Mouse (Mus musculus) limb, embryonic 14.5 days (tissue): ENCODE measurements around the gene Hira. TPM values are rescaled to one million over a fixed set of nuclear protein-coding genes. Genes with fewer than 3 reads are reported as not detected.
"Not testable (repeated sequence)": the region's sequence is repeated elsewhere in the genome, so short reads cannot be mapped to it uniquely, and the experiment has no call there.

Source experiments
- ATAC-seq: fragments of 200-750 bp; cut with Nextera tagmentation; 2 replicates; pipeline ENCODE4 v1.8.0; 2017; ENCODE audit warnings: low read depth, moderate number of reproducible peaks, moderate TSS enrichment; ENCODE audit not compliant: low FRiP score
- DNase-seq: peaks from one replicate; pipeline ENCODE4 v3.0.0-alpha.2; 2015; ENCODE audit warnings: low spot score
- H3K27ac ChIP-seq: fragments of 300-500 bp; sonication (generic); replicated peaks from 2 replicates; pipeline ENCODE4 v1.5.1; 2014; ENCODE audit warnings: low read depth, mild to moderate bottlenecking, low read length, moderate library complexity, mixed read lengths
- H3K27me3 ChIP-seq: fragments of 300-500 bp; sonication (generic); 2 replicates; pipeline ENCODE4 v1.6.1; 2014; ENCODE audit warnings: low read length, mixed read lengths; ENCODE audit not compliant: control insufficient read depth, insufficient read depth
- H3K36me3 ChIP-seq: fragments of 300-500 bp; sonication (generic); 2 replicates; pipeline ENCODE4 v1.6.1; 2014; ENCODE audit warnings: mild to moderate bottlenecking, low read length, moderate library complexity, mixed read lengths; ENCODE audit not compliant: control insufficient read depth, insufficient read depth
- H3K4me1 ChIP-seq: fragments of 300-500 bp; sonication (generic); 2 replicates; pipeline ENCODE4 v1.6.1; 2014; ENCODE audit warnings: antibody characterized with exemption, low read length, mixed read lengths; ENCODE audit not compliant: control insufficient read depth, insufficient read depth
- H3K4me2 ChIP-seq: fragments of 300-500 bp; sonication (generic); replicated peaks from 2 replicates; pipeline ENCODE4 v1.6.1; 2014; ENCODE audit warnings: low read depth, mild to moderate bottlenecking, low read length, moderate library complexity; ENCODE audit not compliant: severe bottlenecking
- H3K4me3 ChIP-seq: fragments of 300-500 bp; sonication (generic); replicated peaks from 2 replicates; pipeline ENCODE4 v1.5.1; 2014; ENCODE audit warnings: low read length
- H3K9ac ChIP-seq: fragments of 300-500 bp; sonication (generic); 2 replicates; pipeline ENCODE4 v1.6.1; 2014; ENCODE audit warnings: mild to moderate bottlenecking, low read depth, low read length, moderate library complexity; ENCODE audit not compliant: severe bottlenecking
- H3K9me3 ChIP-seq: fragments of 300-500 bp; sonication (generic); 2 replicates; pipeline ENCODE4 v1.6.1; 2016; ENCODE audit warnings: low read length; ENCODE audit not compliant: control insufficient read depth
- POLR2A ChIP-seq: fragments of 200-500 bp; IDR thresholded peaks from 2 replicates; pipeline ENCODE4 v1.8.0; 2012; ENCODE audit warnings: inconsistent platforms, mild to moderate bottlenecking, moderate library complexity, borderline replicate concordance; ENCODE audit not compliant: insufficient read depth, insufficient read length; ENCODE audit errors: extremely low read depth
- WGBS: fragments of 180-500 bp; shearing (Covaris S2); extraction: QIAGEN DNeasy Blood & Tissue Kit; methylation state at CpG from one replicate; pipeline ENCODE4 v1.1.7; 2014; 5-methylcytosine and 5-hydroxymethylcytosine counted together
- polyA plus RNA-seq, 2 experiments: library from polyadenylated mRNA; depleted of rRNA in 1 of 2; stranded (reverse) in 1 of 2; unstranded in 1 of 2; fragments of >200 nt; fragmentation: Nextera tagmentation in 1 of 2; extraction: Ambion mirVana in 1 of 2; gene quantifications; 2 replicates each; pipeline versions ENCODE4 v1.2.1 to v1.2.3; 2012 to 2014

Gene Hira
- polyA plus RNA-seq, 2 experiments, result 14.1 to 64.0 TPM

DNA sequence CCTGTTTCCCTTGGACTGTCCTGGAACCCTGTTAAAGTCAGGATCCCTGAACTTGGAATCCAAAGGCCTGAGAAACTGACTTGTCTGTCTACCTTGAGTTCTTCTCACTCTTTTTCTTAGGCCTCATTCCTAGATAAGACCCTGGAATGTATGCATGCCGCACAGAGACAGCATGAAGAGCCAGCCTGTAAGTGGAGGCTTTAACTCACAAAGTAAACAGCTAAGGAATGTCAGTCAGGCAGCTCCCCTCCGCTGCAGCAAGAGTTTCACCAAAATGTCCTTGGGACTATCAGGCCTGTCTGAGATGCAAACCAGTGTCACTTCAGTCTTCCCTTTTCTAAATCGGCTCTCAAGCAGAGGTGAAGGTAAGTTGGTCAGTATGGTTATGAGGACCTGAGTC, 94.0 kb downstream of the Hira start:
- Histone ChIP-seq H3K4me3 (no peak overlapping the region), H3K9me3 (no peaks in the 10 kb centered on the region), H3K36me3 (peaks cover 41% of the 10 kb centered on the region), H3K9ac (no peak overlapping the region), H3K27ac (no peak overlapping the region), H3K4me1 (no peaks in the 10 kb centered on the region), H3K4me2 (no peak overlapping the region), H3K27me3 (no peaks in the 10 kb centered on the region)
- no peak for DNase-seq
- no peak for TF ChIP-seq POLR2A
- WGBS, result 83% methylated on average over 3 of the region's 3 CpGs
- ATAC-seq, result no peak

DNA sequence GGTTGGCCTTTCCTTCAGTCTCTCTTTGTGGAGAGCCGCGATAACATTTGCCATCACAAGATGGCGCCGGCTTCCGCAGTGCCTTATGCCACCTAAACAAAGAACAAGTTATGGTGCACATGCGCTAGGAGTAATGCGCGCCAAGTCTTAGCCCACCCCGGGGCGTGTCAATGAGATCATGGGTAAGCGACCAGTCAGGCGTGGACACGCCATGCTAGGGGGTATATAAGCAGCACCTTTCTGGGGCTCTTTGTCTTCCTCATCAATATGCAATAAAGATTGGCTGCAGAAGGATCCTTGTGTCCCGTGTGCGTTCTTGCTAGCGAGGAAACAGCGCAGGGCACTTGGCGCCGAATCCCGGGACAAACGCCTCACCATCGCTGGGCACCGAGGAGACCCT, 98.8 kb downstream of the Hira start:
- not testable (repeated sequence) for H3K4me1 ChIP-seq, H3K27ac ChIP-seq, DNase-seq, ATAC-seq, H3K9ac ChIP-seq, H3K9me3 ChIP-seq, H3K4me2 ChIP-seq, H3K4me3 ChIP-seq, H3K27me3 ChIP-seq
- 83% methylated on average over 23 of the region's 23 CpGs for WGBS
- H3K36me3 ChIP-seq, result peaks cover 10% of the 10 kb centered on the region; the same call in 1 of the 2 replicates

DNA sequence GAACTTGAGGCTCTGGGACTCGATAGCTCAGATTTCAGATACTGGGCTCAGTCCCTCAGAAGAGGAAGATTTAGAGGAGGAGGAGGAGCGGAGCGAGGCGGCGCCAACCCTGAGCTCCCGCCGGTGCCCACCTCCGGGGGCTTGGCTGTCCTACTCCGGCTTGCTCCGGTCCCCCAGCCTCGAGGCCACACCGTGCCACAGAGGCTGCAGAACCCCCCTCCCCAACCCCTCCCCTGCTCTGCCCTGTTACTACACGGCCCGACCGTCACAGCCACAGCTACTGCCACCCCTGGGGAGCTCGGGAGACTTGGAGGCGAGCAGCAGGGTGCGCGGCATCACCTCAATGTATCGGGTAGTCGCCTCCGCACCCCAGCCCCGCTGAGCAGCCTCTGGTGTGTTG, 99.5 kb downstream of the Hira start:
- no peak for TF ChIP-seq POLR2A
- H3K4me2 ChIP-seq, result no peak overlapping the region; the same call in 1 of the 2 replicates
- 78% methylated on average over 16 of the region's 23 CpGs for WGBS
- ATAC-seq, result no peak
- 0 out of 2 replicates have a peak, but pooled peaks cover 4% of the 10 kb centered on the region for H3K9me3 ChIP-seq
- DNase-seq, result no peak
- H3K36me3 ChIP-seq, result peaks cover 4% of the 10 kb centered on the region; the same call in 1 of the 2 replicates
- no peak overlapping the region for H3K27ac ChIP-seq
- H3K27me3 ChIP-seq, result no peaks in the 10 kb centered on the region
- no peak overlapping the region for H3K4me3 ChIP-seq
- H3K9ac ChIP-seq, result no peak overlapping the region
- H3K4me1 ChIP-seq, result no peaks in the 10 kb centered on the region

GRCm38 (mm10) chr16:18986381-18986780, 109.5 kb downstream of the Hira start:
- no peak overlapping the region for H3K27ac ChIP-seq
- no peaks in the 10 kb centered on the region for H3K9me3 ChIP-seq
- H3K4me1 ChIP-seq, result no peaks in the 10 kb centered on the region
- no peak overlapping the region for H3K9ac ChIP-seq
- 91% methylated on average over 3 of the region's 3 CpGs for WGBS
- no peak overlapping the region for H3K4me2 ChIP-seq
- no peak overlapping the region for H3K4me3 ChIP-seq
- no peak for ATAC-seq
- no peaks in the 10 kb centered on the region for H3K27me3 ChIP-seq
- no peak for DNase-seq
- TF ChIP-seq POLR2A, result no peak
- no peaks in the 10 kb centered on the region for H3K36me3 ChIP-seq

DNA sequence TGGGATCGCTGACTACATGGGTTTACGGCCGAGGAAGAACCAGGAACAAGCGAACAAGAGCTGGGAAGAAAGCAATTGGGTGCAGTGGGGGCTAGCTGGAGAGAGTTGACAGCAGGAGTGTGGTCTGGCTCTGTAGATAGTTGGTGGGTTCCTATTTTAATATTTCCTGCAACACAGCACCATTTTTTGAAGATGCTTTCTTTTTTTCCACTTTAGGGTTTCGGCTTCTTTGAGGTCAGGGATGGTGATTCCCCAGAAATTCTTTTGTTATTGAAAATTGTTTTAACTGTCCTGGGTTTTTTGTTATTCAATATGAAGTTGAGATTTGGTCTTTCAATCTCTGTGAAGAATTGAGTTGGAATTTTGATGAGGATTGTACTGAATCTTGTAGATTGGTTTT, 110.0 kb downstream of the Hira start:
- Histone ChIP-seq H3K27ac (no peak overlapping the region), H3K4me1 (no peaks in the 10 kb centered on the region), H3K9me3 (no peaks in the 10 kb centered on the region), H3K36me3 (no peaks in the 10 kb centered on the region), H3K9ac (no peak overlapping the region), H3K4me3 (no peak overlapping the region), H3K4me2 (no peak overlapping the region), H3K27me3 (no peaks in the 10 kb centered on the region)
- 87% methylated on average over 5 of the region's 5 CpGs for WGBS
- no peak for DNase-seq
- ATAC-seq, result no peak
- TF ChIP-seq POLR2A, result no peak

DNA sequence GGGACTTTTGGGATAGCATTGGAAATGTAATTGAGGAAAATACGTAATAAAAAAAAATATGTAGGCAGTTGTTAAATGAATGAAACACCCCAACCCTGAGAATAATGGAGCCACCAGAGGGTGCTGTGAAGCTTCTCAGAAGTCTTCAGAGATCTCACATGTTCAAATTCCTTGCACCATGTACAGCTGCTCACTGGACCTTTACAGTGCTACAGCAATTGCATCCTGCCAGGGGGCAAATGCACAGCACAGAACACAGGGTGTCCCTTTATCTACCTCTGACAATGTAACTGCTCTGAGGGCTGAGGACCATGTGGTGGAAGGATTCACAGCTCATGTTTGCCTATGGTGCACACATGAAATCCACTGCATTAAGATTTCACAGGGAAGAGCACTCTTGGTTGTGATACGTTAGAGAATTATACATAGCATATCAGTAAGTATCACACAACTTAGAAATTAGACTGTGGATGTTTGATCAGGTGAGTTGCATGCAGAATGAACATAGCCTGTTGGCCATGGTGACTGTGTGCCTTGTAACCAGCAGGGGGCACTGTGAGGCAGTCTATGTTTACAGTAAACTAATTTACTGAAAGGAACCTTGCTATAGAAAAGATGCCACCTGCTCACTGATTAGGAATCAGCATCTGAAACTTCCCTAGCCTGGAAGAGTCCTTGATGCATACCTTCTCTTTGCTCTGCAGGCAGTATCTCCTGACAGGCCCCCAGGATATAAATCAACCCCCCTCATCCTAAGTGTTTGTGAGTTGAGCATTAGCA, 126.0 kb downstream of the Hira start:
- 30% methylated on average over 2 of the region's 2 CpGs for WGBS
- H3K27me3 ChIP-seq, DNase-seq, H3K4me1 ChIP-seq, H3K4me2 ChIP-seq, H3K9me3 ChIP-seq, H3K4me3 ChIP-seq, ATAC-seq, H3K9ac ChIP-seq, H3K36me3 ChIP-seq, H3K27ac ChIP-seq: not testable (repeated sequence)
